Mouse (Mus musculus) hindbrain, embryonic 15.5 days (tissue): ENCODE measurements around the gene Gm20388. TPM values are rescaled to one million over a fixed set of nuclear protein-coding genes. Genes with fewer than 3 reads are reported as not detected.
"Not testable (repeated sequence)": the region's sequence is repeated elsewhere in the genome, so short reads cannot be mapped to it uniquely, and the experiment has no call there.

Source experiments
- ATAC-seq: fragments of 200-750 bp; cut with Nextera tagmentation; 2 replicates; pipeline ENCODE4 v1.8.0; 2017; ENCODE audit warnings: low read depth, moderate number of reproducible peaks, moderate TSS enrichment; ENCODE audit not compliant: low FRiP score
- H3K27ac ChIP-seq: fragments of 300-500 bp; sonication (generic); replicated peaks from 2 replicates; pipeline ENCODE4 v1.5.1; 2015; ENCODE audit warnings: mild to moderate bottlenecking, inconsistent platforms
- H3K27me3 ChIP-seq: fragments of 300-500 bp; sonication (generic); 2 replicates; pipeline ENCODE4 v1.6.1; 2015; ENCODE audit warnings: control low read depth, inconsistent platforms
- H3K36me3 ChIP-seq: fragments of 300-500 bp; sonication (generic); 2 replicates; pipeline ENCODE4 v1.6.1; 2015; ENCODE audit warnings: control low read depth, inconsistent platforms
- H3K4me1 ChIP-seq: fragments of 300-500 bp; sonication (generic); replicated peaks from 2 replicates; pipeline ENCODE4 v1.6.1; 2015; ENCODE audit warnings: control low read depth, inconsistent platforms
- H3K4me2 ChIP-seq: fragments of 300-500 bp; sonication (generic); 2 replicates; pipeline ENCODE4 v1.6.1; 2015; ENCODE audit warnings: moderate library complexity, mild to moderate bottlenecking, inconsistent platforms
- H3K4me3 ChIP-seq: fragments of 300-500 bp; sonication (generic); 2 replicates; pipeline ENCODE4 v1.5.1; 2015; ENCODE audit warnings: mild to moderate bottlenecking, inconsistent platforms
- H3K9ac ChIP-seq: fragments of 300-500 bp; sonication (generic); 2 replicates; pipeline ENCODE4 v1.6.1; 2015; ENCODE audit warnings: inconsistent platforms
- H3K9me3 ChIP-seq: fragments of 300-500 bp; sonication (generic); 2 replicates; pipeline ENCODE4 v1.6.1; 2016; ENCODE audit warnings: control low read depth, inconsistent platforms
- WGBS: fragments of 180-500 bp; shearing (Covaris S2); methylation state at CpG from one replicate; pipeline ENCODE4 v1.1.7; 2015; 5-methylcytosine and 5-hydroxymethylcytosine counted together
- polyA plus RNA-seq: library from polyadenylated mRNA; unstranded; fragments of >200 nt; fragmentation: Nextera tagmentation; extraction: Ambion mirVana; gene quantifications from 2 replicates; pipeline ENCODE4 v1.2.1, GENCODE M21; 2015

The Gm20388 gene
- polyA plus RNA-seq, 1 experiment from 2014 or later = 5.4 TPM

DNA sequence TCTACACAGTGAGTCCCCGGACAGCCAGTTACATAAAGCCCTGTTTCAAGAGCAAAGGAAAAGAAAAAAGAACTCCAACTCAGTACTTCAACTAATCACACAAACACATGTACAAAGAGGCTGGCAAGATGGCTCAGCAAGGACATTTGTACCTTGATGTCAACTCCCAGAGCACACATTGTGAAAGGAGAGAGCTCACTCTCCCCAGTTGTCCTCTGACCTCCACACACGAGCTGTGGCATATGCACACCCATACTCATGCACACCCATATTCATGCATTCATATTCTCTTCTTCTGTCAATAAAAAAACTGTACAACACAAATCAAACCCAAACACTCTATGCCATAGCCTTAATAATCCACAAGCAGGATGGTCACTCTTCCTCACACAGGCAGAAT, 3110.2 kb downstream of the Gm20388 start:
- WGBS = 81% methylated on average over 2 of the region's 2 CpGs
- Histone ChIP-seq H3K36me3 (no peaks in the 10 kb centered on the region), H3K4me2 (no peak overlapping the region), H3K4me1 (peaks cover 31% of the 10 kb centered on the region), H3K4me3 (no peak overlapping the region), H3K27me3 (no peaks in the 10 kb centered on the region), H3K9me3 (no peaks in the 10 kb centered on the region), H3K9ac (no peak overlapping the region), H3K27ac (no peak overlapping the region; the same call in 1 of the 2 replicates)
- ATAC-seq = no peak

DNA sequence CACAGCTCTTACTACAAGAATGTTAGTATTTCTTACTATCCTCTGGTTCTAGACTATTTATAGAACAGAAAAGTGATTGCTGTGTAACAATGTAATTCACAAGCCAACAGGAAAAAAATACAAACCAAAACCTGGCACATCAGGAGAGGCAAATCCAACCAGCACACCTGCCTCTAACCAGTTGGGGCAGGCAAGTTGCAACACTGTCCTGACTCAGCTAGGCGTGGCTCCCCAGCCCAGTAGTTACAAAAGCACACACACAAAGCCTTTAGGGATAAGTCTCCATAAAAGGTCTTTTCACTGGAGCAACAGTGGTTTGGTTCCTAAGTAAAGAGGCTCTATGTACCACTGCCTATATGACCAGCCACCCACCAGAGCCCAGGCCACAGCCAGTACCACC, 3110.6 kb downstream of the Gm20388 start:
- no peak overlapping the region for H3K9ac ChIP-seq
- 81% methylated on average over 1 of the region's 1 CpGs for WGBS
- H3K4me3 ChIP-seq = no peak overlapping the region
- H3K27me3 ChIP-seq = no peaks in the 10 kb centered on the region
- no peaks in the 10 kb centered on the region for H3K9me3 ChIP-seq
- H3K4me1 ChIP-seq = peaks cover 31% of the 10 kb centered on the region
- ATAC-seq = no peak
- H3K27ac ChIP-seq = no peak overlapping the region
- H3K36me3 ChIP-seq = no peaks in the 10 kb centered on the region
- H3K4me2 ChIP-seq = no peak overlapping the region

DNA sequence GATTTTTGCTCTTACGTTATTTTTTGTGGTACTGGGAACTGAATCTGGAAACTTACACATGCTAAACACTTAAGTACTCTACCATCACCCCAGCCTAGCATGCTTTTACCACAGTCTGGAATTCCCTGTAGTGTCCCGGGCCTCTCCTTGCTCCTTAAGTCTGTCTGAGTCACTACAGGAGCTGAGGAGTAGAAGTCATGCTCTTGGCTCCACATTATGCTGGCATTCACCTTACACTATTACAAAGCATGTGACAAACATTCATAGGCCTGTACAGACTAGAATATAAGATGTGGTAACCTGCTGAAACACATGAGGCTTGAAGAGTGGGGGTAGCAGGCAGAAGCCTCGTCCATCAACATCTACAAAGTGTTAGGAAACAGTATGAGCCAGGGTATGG, 3112.1 kb downstream of the Gm20388 start:
- Histone ChIP-seq H3K4me3 (no peak overlapping the region), H3K4me1 (peaks cover 31% of the 10 kb centered on the region), H3K9me3 (no peaks in the 10 kb centered on the region), H3K9ac (no peak overlapping the region), H3K27me3 (no peaks in the 10 kb centered on the region), H3K4me2 (no peak overlapping the region), H3K36me3 (no peaks in the 10 kb centered on the region), H3K27ac (no peak overlapping the region)
- 93% methylated on average over 3 of the region's 3 CpGs for WGBS
- ATAC-seq = no peak

DNA sequence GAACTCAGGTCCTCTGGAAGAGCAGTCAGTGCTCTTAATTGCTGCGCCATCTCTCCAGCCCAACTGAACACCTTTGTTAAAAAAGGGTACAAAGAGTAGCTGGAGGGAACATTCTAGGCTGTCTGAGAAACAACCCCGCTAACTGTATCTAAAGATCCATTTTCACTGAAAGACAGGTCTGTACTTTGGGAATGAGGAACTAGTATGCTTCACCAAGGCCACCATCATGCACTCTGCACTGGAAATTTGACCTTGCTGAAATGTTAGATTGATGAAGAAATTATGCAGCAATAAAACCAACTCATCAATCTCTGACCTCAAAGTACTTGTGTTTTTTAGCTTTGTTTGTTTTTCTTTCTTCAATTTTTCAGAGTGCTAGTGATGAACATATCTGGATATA, 3113.6 kb downstream of the Gm20388 start:
- H3K27ac ChIP-seq = no peak overlapping the region

DNA sequence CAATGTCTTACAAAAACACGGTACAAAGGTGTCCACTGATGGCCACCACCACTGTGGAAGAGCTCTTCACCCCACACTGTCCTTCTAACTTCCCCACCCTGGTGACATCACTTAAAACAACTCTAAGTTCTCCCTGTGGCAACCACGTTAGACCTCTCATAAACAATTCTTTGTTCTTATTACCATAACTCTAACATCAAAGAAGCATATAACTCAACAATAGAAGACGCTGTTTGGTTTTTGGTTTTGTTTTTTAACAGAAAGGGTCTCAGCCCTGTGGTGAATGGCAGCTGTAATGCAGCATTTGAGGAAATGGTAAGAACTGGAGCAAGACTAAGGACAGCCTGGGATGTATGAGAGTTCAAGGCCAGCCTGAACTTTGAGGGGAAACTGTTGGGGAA, 3115.3 kb downstream of the Gm20388 start:
- Histone ChIP-seq H3K9ac (no peak overlapping the region), H3K27ac (no peak overlapping the region), H3K27me3 (no peaks in the 10 kb centered on the region), H3K9me3 (no peaks in the 10 kb centered on the region), H3K4me1 (peaks cover 7% of the 10 kb centered on the region), H3K36me3 (no peaks in the 10 kb centered on the region), H3K4me2 (no peak overlapping the region), H3K4me3 (no peak overlapping the region)
- ATAC-seq = no peak
- 85% methylated on average over 3 of the region's 3 CpGs for WGBS

More for the DNA sequence above, 3113.6 kb downstream of the Gm20388 start:
- Histone ChIP-seq H3K4me1 (peaks cover 16% of the 10 kb centered on the region), H3K9ac (no peak overlapping the region), H3K27me3 (no peaks in the 10 kb centered on the region), H3K9me3 (no peaks in the 10 kb centered on the region), H3K4me2 (no peak overlapping the region), H3K4me3 (no peak overlapping the region), H3K36me3 (no peaks in the 10 kb centered on the region)
- no peak for ATAC-seq
- WGBS = 97% methylated on average over 2 of the region's 2 CpGs

DNA sequence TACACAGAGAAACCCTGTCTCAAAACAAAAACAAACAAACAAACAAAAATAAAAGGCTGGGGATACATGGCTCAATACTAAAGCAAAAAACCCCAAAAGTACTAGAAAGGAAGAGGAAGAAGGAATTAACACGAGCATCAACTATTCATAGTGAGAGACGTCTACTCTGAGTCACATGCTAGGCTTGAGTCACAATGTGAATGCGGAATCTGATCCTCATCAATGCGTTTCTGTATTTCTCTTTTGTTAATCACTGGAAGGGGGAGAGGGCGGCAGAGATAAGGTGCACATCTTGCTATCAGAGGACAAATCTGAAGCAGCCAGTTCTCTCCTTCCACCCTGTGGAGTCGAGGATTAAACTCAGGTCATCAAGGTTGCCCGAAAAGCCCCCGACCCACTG, 3117.1 kb downstream of the Gm20388 start:
- H3K4me2 ChIP-seq = no peak overlapping the region
- no peak for ATAC-seq
- no peaks in the 10 kb centered on the region for H3K9me3 ChIP-seq
- no peak overlapping the region for H3K9ac ChIP-seq
- no peak overlapping the region for H3K4me3 ChIP-seq
- H3K27ac ChIP-seq = no peak overlapping the region
- no peaks in the 10 kb centered on the region for H3K36me3 ChIP-seq
- 91% methylated on average over 8 of the region's 8 CpGs for WGBS
- no peaks in the 10 kb centered on the region for H3K27me3 ChIP-seq
- H3K4me1 ChIP-seq = no peaks in the 10 kb centered on the region; the same call in 1 of the 2 replicates

DNA sequence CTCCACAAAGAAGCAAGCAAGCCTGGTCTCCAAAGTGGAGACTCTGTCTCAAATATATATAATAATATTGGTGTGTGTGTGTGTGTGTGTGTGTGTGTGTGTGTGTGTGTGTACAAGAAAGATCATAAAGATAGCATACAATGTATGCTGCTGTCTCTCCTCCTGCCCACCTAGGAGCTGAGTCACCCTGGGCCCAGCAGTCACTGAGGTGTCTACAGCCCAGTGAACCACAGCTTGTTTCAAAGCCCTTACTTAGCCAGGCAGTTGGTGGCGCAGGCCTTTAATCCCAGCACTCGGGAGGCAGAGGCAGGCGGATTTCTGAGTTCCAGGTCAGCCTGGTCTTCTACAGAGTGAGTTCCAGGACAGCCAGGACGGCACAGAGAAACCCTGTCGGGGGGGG, 3119.4 kb downstream of the Gm20388 start:
- not testable (repeated sequence) for H3K4me3 ChIP-seq, H3K4me1 ChIP-seq, H3K36me3 ChIP-seq, ATAC-seq, H3K4me2 ChIP-seq, H3K27ac ChIP-seq, H3K9me3 ChIP-seq, H3K9ac ChIP-seq, H3K27me3 ChIP-seq
- whole genome bisulfite sequencing = 90% methylated on average over 5 of the region's 5 CpGs

DNA sequence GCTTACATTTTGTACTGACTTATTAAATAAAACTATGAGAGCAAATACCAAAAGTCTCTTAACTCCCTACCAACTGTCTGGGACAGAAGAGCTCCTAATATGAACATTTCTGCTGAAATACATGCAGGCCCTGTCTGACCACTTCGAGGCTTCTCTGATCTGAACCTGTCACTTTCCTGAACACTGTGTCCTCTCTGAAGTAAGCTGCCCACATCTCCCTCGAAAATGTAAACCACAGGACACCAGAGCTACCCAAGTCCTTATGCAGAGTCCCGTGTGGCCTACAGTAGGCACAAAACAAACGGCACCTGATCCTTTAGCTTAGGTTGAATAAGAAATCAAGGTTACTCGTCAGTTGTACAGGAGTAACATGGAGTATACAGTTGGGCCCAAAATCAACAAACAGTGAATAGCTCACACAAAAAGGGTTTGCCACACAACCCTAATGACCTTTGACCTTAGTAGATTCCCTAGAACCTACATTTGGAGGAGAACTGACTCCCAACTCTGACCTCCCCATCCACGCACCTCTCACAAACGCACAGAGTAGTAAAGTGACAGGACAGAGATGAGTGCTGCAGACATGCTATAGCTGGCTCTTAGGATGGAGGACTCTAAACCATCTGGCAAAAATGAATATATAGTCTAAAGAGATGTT, 3120.8 kb downstream of the Gm20388 start:
- H3K27me3 ChIP-seq = no peaks in the 10 kb centered on the region
- no peak overlapping the region for H3K4me2 ChIP-seq
- H3K9ac ChIP-seq = no peak overlapping the region
- no peak overlapping the region for H3K4me3 ChIP-seq
- no peak overlapping the region for H3K27ac ChIP-seq
- H3K4me1 ChIP-seq = peaks cover 8% of the 10 kb centered on the region
- no peaks in the 10 kb centered on the region for H3K36me3 ChIP-seq
- WGBS = 87% methylated on average over 7 of the region's 7 CpGs
- no peak for ATAC-seq
- no peaks in the 10 kb centered on the region for H3K9me3 ChIP-seq

DNA sequence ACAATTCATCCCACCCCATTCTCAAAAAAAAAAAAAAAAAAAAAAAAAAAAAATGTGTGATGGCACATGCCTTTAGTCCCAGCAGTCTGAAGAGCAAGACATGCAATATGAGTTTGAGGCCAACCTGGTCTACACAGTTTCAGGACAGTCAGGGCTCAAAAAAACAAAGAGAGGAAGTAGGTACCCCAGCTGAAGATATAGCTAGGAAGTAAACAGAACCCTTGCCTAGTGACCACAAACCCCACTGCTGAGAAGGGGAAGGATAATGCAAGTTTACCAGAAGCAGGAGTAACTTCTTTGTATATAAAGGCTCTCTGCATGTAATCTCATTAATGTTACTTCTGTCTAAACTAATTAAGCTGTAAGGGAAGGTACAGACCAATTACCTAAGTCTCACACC, 3122.1 kb downstream of the Gm20388 start:
- Histone ChIP-seq H3K9me3 (no peaks in the 10 kb centered on the region), H3K4me1 (peaks cover 8% of the 10 kb centered on the region), H3K4me2 (no peak overlapping the region), H3K27ac (no peak overlapping the region), H3K36me3 (no peaks in the 10 kb centered on the region), H3K4me3 (no peak overlapping the region), H3K27me3 (no peaks in the 10 kb centered on the region), H3K9ac (no peak overlapping the region)
- no peak for ATAC-seq

DNA sequence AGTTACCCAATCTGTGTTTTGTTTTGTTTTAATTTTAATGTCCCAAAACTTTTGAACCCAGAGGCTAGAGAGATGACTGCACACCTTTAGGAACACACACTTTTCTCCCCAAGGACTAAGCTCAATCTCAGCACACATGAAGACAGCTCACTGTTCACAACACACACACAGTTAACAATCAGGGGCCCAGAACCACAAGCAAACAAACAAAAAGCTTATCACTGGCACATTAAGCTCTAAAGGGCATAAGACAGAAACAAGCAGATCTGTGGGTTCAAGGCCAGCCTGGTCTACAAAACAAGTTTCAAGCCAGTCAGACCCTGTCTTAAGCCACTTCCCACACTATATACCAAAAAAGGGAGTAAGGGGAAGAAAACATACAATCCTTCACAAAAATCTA, 3122.8 kb downstream of the Gm20388 start:
- ATAC-seq = no peak
- Histone ChIP-seq H3K27me3 (no peaks in the 10 kb centered on the region), H3K27ac (no peak overlapping the region), H3K4me2 (no peak overlapping the region), H3K4me1 (peaks cover 9% of the 10 kb centered on the region), H3K36me3 (no peaks in the 10 kb centered on the region), H3K9me3 (no peaks in the 10 kb centered on the region), H3K9ac (no peak overlapping the region), H3K4me3 (no peak overlapping the region)

DNA sequence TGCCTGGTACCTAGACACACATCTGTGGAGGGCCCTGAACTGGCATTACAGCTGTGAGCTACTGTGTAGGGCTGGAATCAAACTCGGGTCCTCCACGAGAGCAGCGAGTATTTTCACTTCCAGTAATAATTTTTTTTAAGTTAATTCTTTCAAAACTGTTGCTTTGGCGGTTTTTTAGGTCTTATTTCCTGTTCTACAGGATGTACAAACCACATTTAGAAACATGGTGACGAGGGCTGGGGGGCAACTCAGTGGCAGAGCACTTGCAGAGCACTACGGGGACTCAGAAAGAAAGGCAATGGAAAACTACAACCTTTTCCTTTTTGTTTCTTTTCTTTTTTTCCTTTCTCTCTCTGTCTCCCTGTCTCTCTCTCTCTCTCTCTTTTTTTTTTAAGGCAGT, 3123.5 kb downstream of the Gm20388 start:
- WGBS = 86% methylated on average over 6 of the region's 6 CpGs
- H3K27ac ChIP-seq = no peak overlapping the region
- no peak overlapping the region for H3K9ac ChIP-seq
- ATAC-seq = no peak
- H3K27me3 ChIP-seq = no peaks in the 10 kb centered on the region
- H3K4me3 ChIP-seq = no peak overlapping the region
- no peak overlapping the region for H3K4me2 ChIP-seq
- H3K4me1 ChIP-seq = peaks cover 16% of the 10 kb centered on the region
- no peaks in the 10 kb centered on the region for H3K9me3 ChIP-seq
- H3K36me3 ChIP-seq = no peaks in the 10 kb centered on the region

DNA sequence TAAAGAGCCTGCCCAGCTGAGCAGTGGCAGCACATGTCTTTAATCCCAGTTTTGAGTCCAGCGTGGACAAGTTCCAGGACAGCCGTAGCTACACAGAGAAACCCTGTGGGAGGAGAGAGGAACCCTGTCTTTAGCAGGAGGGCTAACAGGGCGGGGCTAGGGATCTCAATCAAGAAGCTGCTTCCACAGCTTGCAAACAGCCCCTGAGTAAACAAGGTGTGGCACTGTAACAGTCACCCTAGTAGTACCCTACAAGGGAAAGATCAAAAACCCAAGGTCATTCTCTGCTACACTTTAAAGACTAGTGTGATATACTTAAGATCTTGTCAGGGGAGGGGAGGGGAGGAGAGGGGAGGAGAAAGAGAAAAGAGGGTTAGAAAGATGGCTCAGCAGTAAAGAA, 3126.3 kb downstream of the Gm20388 start:
- H3K4me1 ChIP-seq = peaks cover 35% of the 10 kb centered on the region
- no peak overlapping the region for H3K4me2 ChIP-seq
- H3K27ac ChIP-seq = no peak overlapping the region
- H3K9me3 ChIP-seq = no peaks in the 10 kb centered on the region
- no peak overlapping the region for H3K4me3 ChIP-seq
- no peak for ATAC-seq
- no peak overlapping the region for H3K9ac ChIP-seq
- H3K36me3 ChIP-seq = no peaks in the 10 kb centered on the region
- no peaks in the 10 kb centered on the region for H3K27me3 ChIP-seq
- WGBS = 64% methylated on average over 3 of the region's 3 CpGs

DNA sequence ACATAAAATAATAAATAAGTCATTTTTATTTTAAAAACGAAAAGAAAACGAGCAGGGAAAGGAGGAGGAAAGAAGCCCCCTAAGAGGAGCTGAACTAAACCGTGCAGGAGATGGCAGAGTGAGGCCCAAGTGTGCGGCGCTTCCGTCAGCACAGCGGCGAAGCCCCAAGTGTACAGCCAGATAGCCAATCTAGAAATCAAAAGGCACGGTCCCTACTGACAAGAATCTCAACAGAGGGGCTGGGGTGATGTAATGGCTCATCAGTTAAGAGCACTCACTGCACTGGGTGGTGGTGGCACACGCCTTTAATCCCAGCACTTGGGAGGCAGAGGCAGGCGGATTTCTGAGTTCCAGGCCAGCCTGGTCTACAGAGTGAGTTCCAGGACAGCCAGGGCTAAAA, 3126.8 kb downstream of the Gm20388 start:
- H3K4me1 ChIP-seq = peaks cover 35% of the 10 kb centered on the region
- WGBS = 78% methylated on average over 11 of the region's 11 CpGs
- H3K27ac ChIP-seq = no peak overlapping the region
- H3K36me3 ChIP-seq = no peaks in the 10 kb centered on the region
- no peaks in the 10 kb centered on the region for H3K27me3 ChIP-seq
- no peaks in the 10 kb centered on the region for H3K9me3 ChIP-seq
- no peak overlapping the region for H3K4me2 ChIP-seq
- no peak overlapping the region for H3K4me3 ChIP-seq
- ATAC-seq = no peak
- no peak overlapping the region for H3K9ac ChIP-seq
